Mouse (Mus musculus) lung, postnatal 36 days (tissue): ENCODE data around the gene Bcl9.
A peak's percentile ranks its signal among the peaks of the same experiment; 100 is the strongest.

Experiments
- DNase-seq: peaks from one replicate; pipeline ENCODE4 v3.0.0; 2022; ENCODE audit warnings: mixed read lengths

Bcl9 gene

GRCm38 (mm10) chr3:97230631-97231404 is 66.9 kb downstream of the Bcl9 start:
- no peak for DNase-seq

GRCm38 (mm10) chr3:97228457-97228856 is 69.3 kb downstream of the Bcl9 start:
- DNase-seq = no peak

GRCm38 (mm10) chr3:97228020-97228419 is 69.7 kb downstream of the Bcl9 start:
- peak; percentile 32 for DNase-seq

DNA sequence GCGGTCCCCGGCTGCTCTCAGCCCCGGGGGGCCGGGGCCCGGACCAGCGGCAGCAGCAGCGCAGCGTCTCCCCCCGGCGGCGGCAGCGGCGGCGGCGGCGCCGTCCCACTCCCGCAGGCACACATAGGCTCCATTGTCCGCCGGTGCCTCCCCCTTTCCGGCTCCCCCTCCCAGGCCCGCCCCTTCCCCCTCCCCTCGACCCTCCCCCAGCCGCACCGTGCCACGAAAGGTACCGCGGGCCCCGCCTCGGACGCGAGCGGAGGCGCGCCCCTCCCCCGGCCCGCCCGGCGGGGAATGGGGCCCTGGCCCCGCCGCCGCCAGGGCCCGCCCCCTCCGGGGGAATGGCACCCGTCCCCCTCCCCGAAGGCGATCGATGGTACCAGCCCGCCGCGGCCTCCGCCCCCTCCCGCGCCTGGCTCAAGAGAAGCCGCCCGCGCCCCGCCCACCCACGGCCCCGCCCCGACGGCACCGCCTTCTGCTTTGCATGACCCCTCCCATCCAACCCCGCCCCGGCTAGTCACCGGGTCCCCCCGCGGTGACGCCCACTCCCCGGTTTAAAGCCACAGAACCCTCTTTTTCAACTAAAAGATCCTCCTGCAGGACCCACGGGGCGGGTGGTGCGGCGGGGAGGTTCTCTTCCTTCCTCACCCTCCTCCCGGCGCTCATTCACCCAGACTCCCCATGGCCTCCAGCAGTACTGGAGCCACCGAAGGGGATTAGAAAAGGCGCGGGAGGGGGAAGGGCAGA is 70.3 kb downstream of the Bcl9 start:
- DNase-seq = peak; percentile 98

DNA sequence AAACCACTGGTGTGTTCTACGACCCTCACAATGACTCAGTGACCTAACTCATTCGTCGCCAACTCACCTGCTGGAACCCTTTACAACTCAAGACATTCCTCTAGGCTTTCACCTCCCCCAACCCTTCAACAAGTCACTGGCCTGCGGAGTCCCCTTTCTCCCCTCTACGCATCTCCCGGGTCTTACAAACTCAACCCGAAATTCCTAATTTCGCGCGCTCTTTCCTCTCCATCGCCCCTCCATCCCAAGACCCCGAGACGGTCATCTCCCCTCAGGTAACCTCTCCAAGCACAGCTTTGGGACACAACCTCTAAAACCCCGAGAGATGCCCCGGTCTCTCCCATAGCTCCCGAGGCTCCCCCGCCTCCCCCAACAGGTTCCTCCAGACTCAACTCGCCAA is 71.0 kb downstream of the Bcl9 start:
- DNase-seq = no peak

GRCm38 (mm10) chr3:97225231-97225630 is 72.5 kb downstream of the Bcl9 start:
- DNase-seq = no peak

- DNase-seq = no peak
Observed at GRCm38 (mm10) chr3:97223261-97223660, 74.5 kb downstream of the Bcl9 start.

DNA sequence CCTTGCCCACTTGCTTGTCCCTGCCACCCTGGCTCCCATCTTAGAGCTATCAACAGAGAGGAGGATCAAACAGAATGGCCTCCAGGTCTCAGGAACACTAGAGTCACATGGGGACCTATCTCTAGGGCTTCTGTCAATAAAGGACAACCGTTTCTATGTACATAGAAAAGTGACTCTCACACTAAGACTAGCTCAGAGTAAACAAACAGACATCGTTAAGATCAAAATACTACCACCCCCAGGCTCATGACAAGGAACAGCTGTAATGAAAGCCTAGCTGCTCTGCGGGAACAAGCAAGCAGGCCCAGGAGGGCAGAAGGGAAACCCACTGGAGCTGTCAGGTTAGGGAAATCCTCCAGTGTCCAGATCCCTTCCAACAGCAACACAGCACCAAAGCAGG is 82.2 kb downstream of the Bcl9 start:
- no peak for DNase-seq

GRCm38 (mm10) chr3:97214439-97214838 is 83.3 kb downstream of the Bcl9 start:
- DNase-seq = peak; percentile 53

DNA sequence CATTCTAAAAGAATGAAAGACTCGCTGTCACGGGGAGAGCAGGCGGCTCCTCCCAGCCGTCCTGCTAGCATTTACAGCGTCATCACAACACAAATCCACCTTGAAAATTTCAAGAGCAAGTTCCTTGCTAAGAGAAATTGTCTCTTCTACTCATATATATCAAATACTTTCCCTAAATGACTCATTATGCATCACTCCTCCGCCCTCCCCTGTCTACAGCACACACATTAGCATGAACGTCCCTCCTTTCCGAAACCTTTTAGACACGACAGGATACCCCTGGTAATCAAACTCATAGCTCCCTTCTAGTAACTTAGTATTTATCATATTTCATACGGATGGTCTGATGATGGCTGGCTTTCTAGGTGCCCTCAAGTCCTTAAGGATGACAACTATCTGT is 83.8 kb downstream of the Bcl9 start:
- DNase-seq = no peak

DNA sequence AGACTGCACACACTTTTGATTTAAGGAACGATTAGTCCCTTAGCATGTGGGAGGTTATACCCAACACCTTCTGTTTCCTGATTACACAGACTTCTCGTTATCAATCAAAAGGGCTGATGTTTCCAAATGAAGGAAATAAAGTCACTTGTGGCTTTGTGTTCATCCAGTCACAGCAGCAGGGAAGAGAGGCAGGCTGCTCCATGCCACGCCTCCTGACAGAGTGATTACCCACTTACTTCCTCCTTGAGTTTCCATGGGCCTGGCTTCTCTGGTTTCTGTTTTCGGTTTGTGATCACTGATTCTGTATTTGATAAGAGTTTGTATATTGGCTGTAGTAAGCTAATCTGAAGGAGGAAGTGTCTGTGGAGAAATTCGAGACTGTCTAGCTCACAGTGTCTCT is 86.5 kb downstream of the Bcl9 start:
- DNase-seq = peak; percentile 71

GRCm38 (mm10) chr3:97209351-97209750 is 88.4 kb downstream of the Bcl9 start:
- DNase-seq = no peak

GRCm38 (mm10) chr3:97206521-97206920 is 91.2 kb downstream of the Bcl9 start:
- DNase-seq = no peak

- peak; percentile 21 for DNase-seq
Observed at GRCm38 (mm10) chr3:97203880-97204279, 93.8 kb downstream of the Bcl9 start.

DNA sequence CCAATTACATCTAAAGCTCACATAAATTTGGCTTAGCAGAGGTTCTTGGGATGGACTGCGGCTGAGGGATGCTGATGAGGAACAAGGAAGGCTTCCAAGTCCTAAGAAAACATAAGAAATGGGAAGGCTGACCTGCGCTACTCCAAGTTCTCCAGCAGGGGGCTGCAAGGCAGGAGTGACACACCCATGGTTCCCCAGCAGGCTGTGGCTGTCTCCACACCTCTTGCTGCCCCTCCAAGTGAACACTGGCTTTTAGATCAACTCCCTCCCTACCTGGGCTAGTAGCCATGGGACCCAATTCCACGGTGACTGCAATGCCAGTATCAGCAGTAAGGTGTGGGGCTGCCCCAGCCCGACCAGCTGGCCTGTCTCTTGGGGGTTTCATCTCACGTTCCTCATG is 95.8 kb downstream of the Bcl9 start:
- peak; percentile 80 for DNase-seq

- no peak for DNase-seq
Observed at GRCm38 (mm10) chr3:97199261-97199660, 98.5 kb downstream of the Bcl9 start.

- DNase-seq = no peak
Observed at GRCm38 (mm10) chr3:97196571-97196970, 101.1 kb downstream of the Bcl9 start.

DNA sequence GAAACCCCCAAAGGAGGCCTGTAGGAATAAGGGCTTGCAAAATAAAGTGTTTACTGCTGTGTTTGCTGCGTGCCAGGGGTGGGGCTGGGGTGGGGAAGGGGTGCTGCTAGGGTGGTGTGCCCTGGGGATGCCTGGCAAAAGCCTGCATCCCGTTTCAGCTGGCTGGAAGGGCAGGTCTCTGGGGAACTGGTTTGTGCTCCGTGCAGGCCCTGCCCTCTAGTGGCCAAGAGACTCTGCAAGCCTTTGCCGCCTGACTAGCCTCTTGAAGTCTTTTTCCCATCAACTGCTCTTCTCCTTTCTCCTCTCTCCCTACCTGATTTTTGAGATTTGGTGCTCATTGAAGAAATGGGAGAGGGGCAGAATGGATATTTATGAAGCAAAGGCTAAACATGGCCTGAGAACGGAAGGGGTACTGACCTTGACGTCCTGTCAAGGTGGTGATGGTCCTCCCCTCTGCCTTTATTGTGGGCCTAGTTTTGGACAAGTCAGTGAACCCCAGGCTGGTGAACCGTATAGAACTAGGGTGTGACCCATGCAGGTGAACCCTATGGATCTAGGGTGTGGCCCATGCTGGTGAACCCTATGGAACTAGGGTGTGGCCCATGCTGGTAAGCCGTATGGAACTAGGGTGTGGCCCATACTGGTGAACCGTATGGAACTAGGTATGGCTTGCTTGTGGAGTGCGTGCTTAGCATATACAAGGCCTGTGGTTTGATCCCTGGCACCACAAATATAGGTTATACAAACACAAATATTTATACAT is 112.4 kb downstream of the Bcl9 start:
- peak; percentile 87 for DNase-seq

DNA sequence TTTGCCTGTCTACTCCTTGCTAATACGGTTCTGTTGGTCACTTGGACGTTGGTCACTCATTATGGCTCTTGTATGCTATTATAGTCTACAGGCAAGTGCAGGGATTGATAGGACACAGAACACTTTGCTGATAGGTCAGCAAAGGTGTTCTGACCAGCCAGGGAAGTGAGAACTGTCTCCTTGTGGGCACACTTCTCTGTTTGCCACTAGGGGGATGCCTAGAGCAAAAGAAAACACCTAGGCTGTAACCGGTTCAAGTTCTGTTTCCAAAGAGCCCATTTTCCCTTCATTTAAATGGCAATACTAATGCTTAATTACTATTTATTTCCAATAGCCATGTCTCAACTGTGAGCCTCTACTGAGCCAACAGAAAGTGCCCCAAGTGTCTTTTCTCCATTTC is 113.9 kb downstream of the Bcl9 start:
- DNase-seq = peak; percentile 37

- no peak for DNase-seq
Observed at GRCm38 (mm10) chr3:97180527-97180926, 117.2 kb downstream of the Bcl9 start.

- no peak for DNase-seq
Observed at GRCm38 (mm10) chr3:97178885-97179284, 118.8 kb downstream of the Bcl9 start.

GRCm38 (mm10) chr3:97172632-97173031 is 125.1 kb downstream of the Bcl9 start:
- DNase-seq = no peak

GRCm38 (mm10) chr3:97172231-97172630 is 125.5 kb downstream of the Bcl9 start:
- DNase-seq = no peak

GRCm38 (mm10) chr3:97171531-97171930 is 126.2 kb downstream of the Bcl9 start:
- DNase-seq = no peak
